Mouse (Mus musculus) brain, embryonic 14.5 days (tissue): ENCODE data around the gene Fig4.

Experiments
- CTCF ChIP-seq: fragments of 200-500 bp; IDR thresholded peaks from 2 replicates; pipeline ENCODE4 v1.5.1; 2012; ENCODE audit warnings: inconsistent platforms, mild to moderate bottlenecking, moderate library complexity, borderline replicate concordance; ENCODE audit not compliant: insufficient read depth, insufficient read length; ENCODE audit errors: extremely low read depth
- POLR2A ChIP-seq: fragments of 200-500 bp; IDR thresholded peaks from 2 replicates; pipeline ENCODE4 v1.6.1; 2012; ENCODE audit warnings: mild to moderate bottlenecking, inconsistent platforms, borderline replicate concordance; ENCODE audit not compliant: poor library complexity, insufficient read depth, insufficient read length, severe bottlenecking; ENCODE audit errors: extremely low read depth

- TF ChIP-seq CTCF (no peak), POLR2A (no peak)
Observed at GRCm38 (mm10) chr10:41189392-41189791, 113.7 kb downstream of the Fig4 start.
